Mouse (Mus musculus) bone marrow macrophage, adult 2 months (primary cell): ENCODE measurements at regions not wholly inside any gene's neighbourhood (a gene's known extent, or its start where the extent isn't known, plus 50 kb on each side); places are given as distances from the start of the nearest gene placed in this dataset.

Experiments
- CTCF ChIP-seq: IDR thresholded peaks from 2 replicates; pipeline ENCODE4 v1.5.1; 2012; ENCODE audit warnings: low read depth, mild to moderate bottlenecking, low read length, moderate library complexity
- POLR2A ChIP-seq: IDR thresholded peaks from 2 replicates; pipeline ENCODE4 v1.6.1; 2012; ENCODE audit warnings: mild to moderate bottlenecking, low read depth, low read length, borderline replicate concordance

- TF ChIP-seq CTCF (no peak), POLR2A (no peak)
These were observed 76.9 kb downstream of the Psmg1 start for GRCm38 (mm10) chr16:95913879-95914278.
